Mouse (Mus musculus): ENCODE results near the gene Tm7sf3.

The Tm7sf3 gene

GRCm38 (mm10) chr6:146642276-146643183, at the start of gene Tm7sf3, which contains the start of gene Med21:
Gene Tm7sf3 (minus strand): TSS chr6:146642824.
Gene Med21 (plus strand): TSS chr6:146642547.
- DNase-seq, result peak; percentile 99

GRCm38 (mm10) chr6:146688861-146689260, 46.2 kb upstream of the Tm7sf3 start:
- DNase-seq, result no peak

GRCm38 (mm10) chr6:146688010-146688409, 45.4 kb upstream of the Tm7sf3 start:
- no peak for DNase-seq

DNA sequence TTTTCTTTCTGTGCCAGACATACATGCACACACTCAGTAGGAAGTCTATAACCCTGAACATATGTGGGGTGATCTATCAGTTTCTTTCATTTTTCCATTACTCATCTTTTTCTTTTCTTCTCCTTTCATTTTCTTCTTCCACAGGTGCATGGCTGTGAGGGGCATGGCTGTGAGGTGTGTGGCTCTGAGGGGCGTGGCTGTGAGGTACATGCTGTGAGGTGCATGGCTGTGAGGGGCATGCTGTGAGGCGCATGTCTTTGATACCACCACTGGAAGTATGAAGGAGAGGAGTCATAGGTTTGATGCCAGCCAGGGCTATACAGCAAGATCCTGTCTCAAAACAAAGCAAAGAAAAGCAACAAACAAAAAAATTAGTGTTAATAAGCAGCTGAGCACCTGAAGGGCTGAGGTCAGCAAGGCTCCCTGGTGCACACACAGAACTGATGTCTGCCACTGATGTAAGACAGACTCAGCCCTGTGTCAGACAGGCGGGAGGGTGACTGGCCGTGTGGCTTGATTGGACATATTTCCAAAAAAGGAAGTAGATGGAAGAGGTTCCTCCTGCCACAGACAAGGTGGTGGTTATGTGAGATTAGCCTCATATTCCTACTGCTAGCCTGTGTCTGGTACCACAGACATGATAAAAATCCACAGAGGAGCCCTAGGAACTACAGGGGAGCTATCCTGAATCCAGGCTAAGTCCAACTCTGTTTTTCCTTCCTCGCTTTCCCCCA, 44.0 kb upstream of the Tm7sf3 start:
- no peak for DNase-seq

GRCm38 (mm10) chr6:146685781-146686308, 43.2 kb upstream of the Tm7sf3 start:
- peak; percentile 53 for DNase-seq

GRCm38 (mm10) chr6:146683881-146684280, 41.3 kb upstream of the Tm7sf3 start:
- no peak for DNase-seq

DNA sequence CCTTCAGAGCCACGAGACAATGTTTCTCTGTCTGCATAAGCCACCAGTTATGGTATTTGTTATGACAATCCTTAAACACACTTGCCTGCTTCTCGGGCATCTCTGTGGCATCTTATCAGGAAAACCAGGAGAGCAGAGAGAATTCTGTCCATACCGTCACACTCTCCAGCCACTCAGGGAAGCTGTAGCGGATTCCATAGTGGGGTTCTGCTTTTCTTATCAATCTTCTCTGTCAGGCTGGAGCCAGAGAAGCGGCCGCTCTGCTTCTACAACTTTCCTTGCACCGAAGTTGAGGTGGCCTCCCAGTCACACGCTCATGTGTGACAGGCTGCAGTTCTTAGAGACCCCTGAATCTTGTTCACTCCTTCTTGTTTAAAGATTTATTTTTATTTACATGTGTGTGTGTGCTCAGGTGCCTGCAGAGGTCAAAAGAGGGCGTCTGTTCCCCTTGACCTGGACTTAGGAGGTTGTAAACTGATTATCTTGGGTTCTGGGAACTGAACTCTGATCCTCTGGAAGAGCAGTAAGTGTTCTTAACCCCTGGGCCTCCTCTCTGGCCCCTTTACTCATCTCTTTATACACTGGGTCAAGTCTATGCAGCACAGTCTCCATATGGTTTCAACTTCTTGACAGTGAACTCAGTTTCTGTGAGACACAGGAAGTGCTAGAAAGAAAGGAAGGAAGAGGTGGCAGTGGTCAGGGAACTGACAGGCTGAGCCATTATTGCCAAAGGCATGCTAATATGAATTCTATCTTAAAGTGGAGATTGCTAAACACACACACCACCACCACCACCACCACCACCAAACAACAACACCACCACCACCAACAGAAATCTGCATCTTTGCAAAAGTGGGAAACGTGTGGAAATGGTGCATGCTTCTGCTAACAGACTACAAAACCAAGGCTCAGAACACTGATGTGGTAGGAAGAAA, 35.8 kb upstream of the Tm7sf3 start:
- DNase-seq, result no peak

- no peak for DNase-seq
Measured at GRCm38 (mm10) chr6:146676904-146677303, 34.3 kb upstream of the Tm7sf3 start.

DNA sequence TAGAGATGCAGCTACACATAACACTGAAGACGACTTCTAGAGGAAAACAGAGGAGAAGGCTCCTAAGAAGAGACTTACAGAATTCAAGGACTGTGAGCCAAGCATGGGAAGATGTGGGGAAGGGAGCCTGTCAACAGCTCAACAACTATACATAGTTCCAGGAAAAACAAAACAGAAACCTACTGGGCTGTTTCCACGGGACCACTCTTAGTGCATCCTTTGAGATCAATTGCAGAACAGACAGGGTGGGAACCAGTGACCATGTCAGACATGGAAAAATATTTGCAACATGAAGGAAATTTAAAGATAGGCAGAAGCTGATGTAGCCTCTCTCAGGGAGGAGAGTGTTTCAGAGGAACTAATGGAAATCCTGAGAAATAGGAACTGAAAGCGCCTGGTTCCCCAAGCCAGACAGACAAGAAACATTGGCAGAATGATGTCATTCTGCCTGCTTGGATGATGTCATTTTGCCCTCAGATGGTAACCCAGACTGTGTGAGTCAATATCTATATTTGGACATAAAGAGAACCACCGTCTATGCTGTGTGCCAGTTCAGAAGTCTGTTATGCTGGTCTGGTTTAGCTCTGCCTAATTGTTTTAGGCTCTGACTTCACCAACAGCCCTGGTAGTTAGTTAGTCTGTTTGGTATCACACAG, 32.4 kb upstream of the Tm7sf3 start:
- DNase-seq, result no peak

- peak; percentile 13 for DNase-seq
Measured at GRCm38 (mm10) chr6:146674420-146674819, 31.8 kb upstream of the Tm7sf3 start.

DNA sequence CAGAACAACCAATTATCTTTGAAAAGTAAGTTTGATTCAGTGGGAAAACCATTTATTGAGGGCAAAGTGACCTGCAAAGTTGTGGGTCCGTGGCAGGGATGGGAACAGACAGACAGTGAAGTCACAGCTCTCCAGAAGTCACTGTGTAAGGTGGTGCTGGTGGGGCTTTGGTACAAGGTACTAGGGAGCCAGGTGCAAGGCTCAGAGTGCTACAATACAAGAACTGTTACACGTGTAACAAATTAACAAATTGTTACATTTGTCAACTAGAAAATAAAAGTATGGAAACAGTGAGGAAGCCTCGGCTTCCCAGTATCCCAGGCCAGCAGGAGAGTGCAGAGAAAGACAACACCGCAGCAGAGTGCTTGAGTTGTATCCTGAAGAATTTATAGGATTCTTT, 31.1 kb upstream of the Tm7sf3 start:
- no peak for DNase-seq

GRCm38 (mm10) chr6:146672106-146672505, 29.5 kb upstream of the Tm7sf3 start:
- no peak for DNase-seq

GRCm38 (mm10) chr6:146670956-146671855, 28.6 kb upstream of the Tm7sf3 start:
- no peak for DNase-seq

DNA sequence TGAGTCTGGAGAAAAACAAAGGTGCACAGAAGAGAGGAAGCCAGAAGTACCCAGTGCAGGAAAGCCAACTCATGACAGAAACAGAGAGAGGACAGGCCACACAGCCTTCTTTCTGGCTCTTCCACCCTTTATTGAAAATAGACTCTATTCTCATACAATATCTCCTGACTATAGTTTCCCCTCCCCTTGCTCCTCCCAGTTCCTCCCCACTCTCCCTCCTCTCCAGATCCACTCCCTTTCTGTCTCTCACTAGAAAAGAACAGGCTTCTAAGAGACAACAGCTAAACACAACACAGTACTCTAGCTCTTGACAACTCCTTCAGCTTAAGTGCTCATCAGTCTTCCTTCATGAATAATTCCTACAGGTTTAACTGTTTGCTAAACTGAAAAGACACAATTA, 26.0 kb upstream of the Tm7sf3 start:
- DNase-seq, result no peak

GRCm38 (mm10) chr6:146666811-146667210, 24.2 kb upstream of the Tm7sf3 start:
- no peak for DNase-seq

- no peak for DNase-seq
Measured at GRCm38 (mm10) chr6:146665408-146665807, 22.8 kb upstream of the Tm7sf3 start.

GRCm38 (mm10) chr6:146664917-146665316, 22.3 kb upstream of the Tm7sf3 start:
- no peak for DNase-seq

DNA sequence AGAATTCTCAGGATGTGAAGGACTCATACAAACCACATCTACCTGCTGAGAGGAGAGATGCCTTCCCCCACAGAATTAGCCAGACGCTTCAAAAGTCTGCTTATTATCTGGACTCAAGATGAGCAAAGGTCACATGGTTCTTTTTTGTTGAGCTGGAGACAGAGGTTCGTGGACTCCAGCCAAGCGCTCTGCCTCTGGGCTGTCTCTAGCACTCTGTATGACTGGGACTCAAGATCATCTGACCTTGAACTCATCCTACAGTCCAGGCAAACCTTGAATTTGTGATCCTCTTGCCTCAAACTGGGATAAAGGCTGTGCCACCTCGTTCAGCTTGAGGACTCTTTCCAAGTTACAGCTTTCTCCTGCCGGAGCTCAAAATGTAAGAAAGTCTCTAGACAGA, 21.5 kb upstream of the Tm7sf3 start:
- no peak for DNase-seq

- DNase-seq, result peak; percentile 54
Measured at GRCm38 (mm10) chr6:146662679-146663078, 20.1 kb upstream of the Tm7sf3 start.

DNA sequence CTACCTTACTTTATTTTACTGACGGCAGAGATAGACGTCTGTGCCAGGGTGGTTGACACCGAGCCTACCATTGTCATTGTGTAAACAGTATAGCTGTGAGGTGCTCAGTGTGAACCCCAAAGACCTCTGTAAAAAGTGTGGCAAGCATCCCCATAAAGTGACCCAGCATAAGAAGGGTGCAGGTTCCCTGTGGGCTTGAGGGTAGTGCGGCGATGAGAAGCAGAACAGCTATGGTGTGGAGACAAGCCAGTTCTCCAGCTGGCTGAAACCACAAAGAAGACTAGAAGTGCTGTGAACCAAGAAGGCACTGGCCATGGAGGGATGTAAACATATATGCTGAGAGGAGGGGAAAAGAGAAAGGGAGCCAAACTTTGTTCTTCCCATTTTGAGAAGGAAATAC, 19.0 kb upstream of the Tm7sf3 start:
- DNase-seq, result no peak

- no peak for DNase-seq
Measured at GRCm38 (mm10) chr6:146660591-146660990, 18.0 kb upstream of the Tm7sf3 start.

Data from thymus, postnatal 25 days (tissue).